Mouse (Mus musculus) heart, postnatal 14 days (tissue): ENCODE data around the gene H2al1m. TPM values are rescaled to one million over a fixed set of nuclear protein-coding genes. Genes with fewer than 3 reads are reported as not detected.
"Not testable (repeated sequence)": the region's sequence is repeated elsewhere in the genome, so short reads cannot be mapped to it uniquely, and the experiment has no call there.

Experiments
- DNase-seq, 2 experiments: peaks; one replicate each; pipeline ENCODE4 v3.0.0; 2021 to 2022
- intact Hi-C: fragments of 180-260 bp; cut with DNase I; formaldehyde crosslinking; loops from one replicate; pipeline ENCODE4 v1.15.1; 2025
- total RNA-seq, 2 experiments: library from RNA; stranded (reverse); gene quantifications; 2 replicates each; pipeline ENCODE4 v1.2.3; 2021

The H2al1m gene
- total RNA-seq, 2 experiments from 2014 or later: 0.76 TPM; not detected in 1

DNA sequence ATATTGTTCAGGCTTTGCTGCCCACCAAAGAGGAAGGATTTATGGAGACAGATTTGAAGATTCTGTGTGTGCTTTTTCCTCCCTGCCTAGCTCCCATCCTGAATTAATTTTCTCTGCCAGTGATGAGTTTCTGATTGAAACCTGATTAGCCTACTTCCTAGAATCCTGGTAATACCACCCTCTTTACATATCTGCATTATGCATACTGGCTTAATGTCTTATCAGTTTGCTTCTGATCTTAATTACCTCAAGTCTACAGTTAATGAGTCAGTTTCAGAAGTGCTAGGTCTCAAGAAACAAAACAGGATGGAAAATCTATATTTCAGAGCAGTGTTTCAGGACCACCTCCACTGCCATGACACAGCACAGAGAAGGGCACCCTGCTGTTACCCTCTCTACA lies 32.9 kb downstream of the H2al1m start:
- DNase-seq, intact Hi-C loops: not testable (repeated sequence)

DNA sequence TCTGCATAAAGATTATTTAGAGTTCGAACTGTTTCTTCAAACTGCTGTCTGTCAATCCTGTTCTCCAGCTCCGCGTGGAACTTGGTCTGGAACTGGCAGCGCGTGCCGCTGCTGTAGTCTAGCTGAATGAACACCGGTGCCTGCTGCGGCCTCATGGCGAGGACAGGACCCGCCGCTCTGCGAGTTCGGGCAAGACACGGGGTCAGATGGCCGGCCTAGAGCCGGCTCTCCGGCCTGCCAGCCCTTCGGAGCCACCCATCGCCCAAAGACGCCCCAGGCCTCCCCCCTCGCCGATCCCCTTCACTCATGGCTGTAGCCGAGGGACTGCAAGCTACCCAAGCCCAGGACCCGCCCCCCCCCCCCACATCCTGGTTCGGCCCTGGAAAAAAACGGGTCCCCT lies 44.4 kb downstream of the H2al1m start:
- DNase-seq, intact Hi-C loops: not testable (repeated sequence)

DNA sequence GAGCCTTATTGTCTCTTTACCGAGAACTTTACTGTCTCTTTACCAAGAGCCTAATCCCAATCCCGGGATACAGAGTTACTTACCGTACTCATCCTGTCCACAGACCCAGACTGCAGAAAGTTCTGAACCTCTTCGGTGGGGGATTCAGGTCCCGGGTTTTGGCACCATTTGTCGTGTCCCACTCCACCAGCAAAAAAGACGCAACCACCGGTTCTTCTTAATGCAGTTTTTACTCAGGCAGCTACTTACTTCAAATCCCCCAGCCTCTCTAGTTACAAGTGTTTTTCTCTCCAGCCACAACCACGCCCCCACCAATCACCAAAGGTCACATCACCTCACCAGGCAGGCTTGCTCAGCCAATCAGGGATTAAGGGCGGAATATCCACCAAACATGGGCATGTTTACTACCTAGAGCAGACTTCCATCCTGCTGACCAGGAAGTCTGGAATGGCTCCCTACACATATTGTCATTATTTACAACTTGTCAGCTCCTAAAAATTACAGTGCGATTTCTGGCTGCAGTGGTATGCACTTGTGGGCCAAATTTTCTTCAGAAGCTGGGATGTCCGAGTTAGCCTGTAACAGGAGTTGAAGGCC lies 48.9 kb downstream of the H2al1m start:
- intact Hi-C loops, DNase-seq: not testable (repeated sequence)

DNA sequence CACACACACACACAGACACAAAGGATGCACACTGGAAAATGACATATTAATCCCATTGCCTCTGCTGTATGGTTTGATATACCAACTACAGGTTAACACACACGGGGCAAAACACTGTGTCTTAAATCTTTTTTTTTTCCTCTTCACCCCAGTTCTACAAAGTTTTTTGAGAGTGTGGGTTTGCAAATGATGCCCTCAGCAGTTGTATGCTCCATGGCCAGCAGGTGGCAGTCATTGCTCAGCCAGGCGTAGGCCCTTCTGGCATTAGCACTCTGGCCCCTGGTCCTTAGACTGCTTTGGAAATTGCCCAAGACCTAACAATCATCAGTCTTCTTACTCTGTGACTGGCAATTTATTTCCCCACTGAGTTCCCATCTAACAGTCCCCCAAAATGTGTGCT lies 49.5 kb downstream of the H2al1m start:
- DNase-seq: peak; percentile 9 to 81
- intact Hi-C loops: not testable (repeated sequence)

Other genes starting within 250 kb of the H2al1m start
- not detected for gene Fthl17f, start 220.7 kb upstream of the H2al1m start, total RNA-seq
- gene 4930402K13Rik, start 179.2 kb upstream of the H2al1m start, total RNA-seq: not detected
- gene Lancl3, start 83.9 kb upstream of the H2al1m start, total RNA-seq: 1 to 10 TPM; 4.0 to 4.1 TPM
- gene Gm14862, start 26.9 kb upstream of the H2al1m start, total RNA-seq: not detected
- gene Xk, start 11.0 kb upstream of the H2al1m start, total RNA-seq: 1 to 10 TPM; 4.1 to 6.1 TPM
- not detected for gene H2al1k, start 66.9 kb downstream of the H2al1m start, total RNA-seq
- 1 to 10 TPM; 5.9 to 6.9 TPM for gene Cybb, start 204.0 kb downstream of the H2al1m start, total RNA-seq